Comparison of ENCODE assay signal across 14 mouse cellular contexts in the genomic region with DNA sequence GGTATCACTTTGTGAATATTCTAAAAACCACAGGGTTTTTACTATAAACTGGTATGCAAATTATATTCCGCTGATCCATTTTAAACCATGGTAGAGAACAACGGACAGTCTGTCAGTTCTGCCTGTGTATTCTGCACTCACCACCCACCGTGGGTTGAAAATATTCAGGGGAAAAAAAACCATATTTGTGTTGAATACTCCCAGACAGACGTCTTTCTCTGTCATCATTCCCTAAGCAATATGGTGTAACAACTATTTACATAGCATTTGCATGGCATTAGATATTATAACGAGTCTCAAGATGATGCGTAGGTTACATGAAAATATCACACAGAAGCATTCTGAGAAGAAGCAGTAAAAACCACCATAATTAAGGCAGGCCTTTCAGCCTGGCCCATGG.
"Had no signal": no experiment of that assay in that cellular context is flagged by ENCODE, and none has a peak within 500 bp of the region (broad histone marks: within the 10 kb centered on the region; RNA-seq: fewer than 3 reads in every experiment).

No protein-coding gene starts in this region.

- H3K4me3 ChIP-seq: limb, embryonic 10.5 days; liver, embryonic 15.5 days; midbrain, embryonic 13.5 days had no signal

- H3K4me2 ChIP-seq: liver, embryonic 11.5 days; liver, embryonic 15.5 days; midbrain, embryonic 13.5 days had no signal

- H3K9me3 ChIP-seq: limb, embryonic 10.5 days; liver, embryonic 15.5 days had no signal

- H3K4me1 ChIP-seq: limb, embryonic 10.5 days; liver, embryonic 15.5 days had no signal

- H3K36me3 ChIP-seq: limb, embryonic 10.5 days; liver, embryonic 15.5 days; midbrain, embryonic 13.5 days had no signal

- H3K27me3 ChIP-seq: liver, embryonic 15.5 days; midbrain, embryonic 13.5 days had no signal

- H3K27ac ChIP-seq: limb, embryonic 10.5 days; liver, embryonic 15.5 days; midbrain, embryonic 13.5 days; stomach, postnatal 0 days had no signal

- H3K9ac ChIP-seq: liver, embryonic 15.5 days; midbrain, embryonic 13.5 days had no signal

- ATAC-seq: intestine, postnatal 0 days; lung, postnatal 0 days; midbrain, embryonic 13.5 days had no signal

- DNase-seq: kidney, adult 8-10 months; kidney, postnatal 25 days; lung, adult 2 months; lung, postnatal 36 days; right cerebral cortex, postnatal 14 days; thymus, adult 18-20 months; thymus, postnatal 14 days had no signal
